Mouse (Mus musculus) heart, postnatal 4 days (tissue): ENCODE data around the gene Sdha. TPM values are rescaled to one million over a fixed set of nuclear protein-coding genes. Genes with fewer than 3 reads are reported as not detected.
A peak's percentile ranks its signal among the peaks of the same experiment; 100 is the strongest.

ENCODE experiments used
- DNase-seq: peaks from one replicate; pipeline ENCODE4 v3.0.0; 2021
- total RNA-seq, 2 experiments: library from RNA; stranded (reverse); gene quantifications; 2 replicates each; pipeline ENCODE4 v1.2.3; 2021

The Sdha gene
- total RNA-seq, 2 experiments from 2014 or later: 966 to 1,001 TPM

DNA sequence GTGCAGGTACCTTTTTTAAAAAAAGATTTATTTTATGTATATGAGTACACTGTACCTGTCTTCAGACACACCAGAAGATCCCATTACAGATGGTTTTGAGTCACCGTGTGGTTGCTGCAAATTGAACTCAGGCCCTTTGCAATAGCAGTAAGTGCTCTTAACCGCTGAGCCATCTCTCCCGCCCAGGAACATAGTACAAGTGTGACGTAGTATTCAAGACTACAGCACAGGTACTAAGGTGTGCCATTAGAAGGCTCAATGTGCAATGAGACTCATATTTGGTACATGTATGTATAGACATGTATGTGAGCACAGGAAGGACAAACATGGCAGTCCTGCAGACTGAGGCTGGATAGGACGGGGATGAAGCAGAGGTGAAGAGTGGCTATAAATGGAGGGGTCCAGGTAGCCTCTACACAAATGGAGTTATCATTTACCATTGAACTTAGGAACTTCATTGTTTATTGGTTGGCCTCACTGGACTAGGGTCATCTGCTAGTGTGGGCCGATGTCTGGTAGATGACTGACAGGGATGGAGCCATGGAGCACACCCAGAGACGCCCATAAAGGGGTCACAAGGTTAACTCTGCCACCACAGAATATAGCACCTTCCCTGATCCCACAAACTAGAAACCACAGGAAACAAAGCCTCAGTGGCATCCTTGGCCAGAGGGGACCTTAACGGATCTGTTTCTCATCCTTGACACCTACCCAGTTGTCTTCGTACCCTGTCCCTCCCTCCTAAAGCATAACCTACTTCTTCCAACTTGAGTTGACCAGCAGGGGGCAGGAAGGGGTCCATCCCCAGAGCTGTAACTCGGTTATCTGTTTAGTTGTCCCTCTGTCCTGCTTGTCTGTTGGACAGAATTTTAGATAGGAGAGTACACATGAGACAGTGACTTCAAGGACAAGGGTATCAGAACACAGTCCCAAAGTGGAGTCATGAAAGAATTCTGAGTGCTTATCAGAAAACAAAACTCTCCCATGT is 47.7 kb downstream of the Sdha start:
- no peak for DNase-seq

- DNase-seq: no peak
Observed at GRCm38 (mm10) chr13:74301607-74301984, 48.5 kb downstream of the Sdha start.

DNA sequence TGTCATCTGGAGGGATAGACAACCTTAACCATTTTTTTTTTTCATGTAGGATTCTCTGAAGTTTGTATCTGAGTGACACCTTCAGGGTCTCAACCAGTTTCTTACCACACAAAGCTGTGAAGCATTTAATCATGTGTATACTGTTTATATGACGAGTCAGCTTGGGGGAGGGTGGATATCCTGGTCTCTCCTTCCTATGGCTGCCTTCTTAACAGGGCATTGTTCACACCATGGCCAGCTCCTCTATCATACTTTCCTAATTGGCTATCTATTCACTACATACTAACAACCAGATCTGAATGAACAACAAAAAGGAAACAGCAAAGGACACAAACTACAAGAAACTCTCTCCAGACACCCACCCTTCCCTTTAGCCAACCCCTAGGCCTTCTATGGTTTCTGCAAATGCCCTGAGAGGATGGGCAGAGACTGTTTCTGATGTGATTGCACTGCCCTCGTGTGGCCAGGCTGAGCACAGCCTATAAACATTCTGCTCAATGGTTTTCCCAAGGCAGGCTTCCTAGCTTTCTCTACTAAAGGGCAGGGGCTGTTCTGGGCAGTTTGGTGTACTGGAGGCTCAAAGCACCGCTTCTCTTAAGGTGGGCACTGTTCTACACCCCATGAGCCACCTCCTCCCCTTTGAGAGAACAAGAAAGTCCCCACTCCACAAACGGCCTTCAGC is 49.0 kb downstream of the Sdha start:
- DNase-seq: peak; percentile 83

DNA sequence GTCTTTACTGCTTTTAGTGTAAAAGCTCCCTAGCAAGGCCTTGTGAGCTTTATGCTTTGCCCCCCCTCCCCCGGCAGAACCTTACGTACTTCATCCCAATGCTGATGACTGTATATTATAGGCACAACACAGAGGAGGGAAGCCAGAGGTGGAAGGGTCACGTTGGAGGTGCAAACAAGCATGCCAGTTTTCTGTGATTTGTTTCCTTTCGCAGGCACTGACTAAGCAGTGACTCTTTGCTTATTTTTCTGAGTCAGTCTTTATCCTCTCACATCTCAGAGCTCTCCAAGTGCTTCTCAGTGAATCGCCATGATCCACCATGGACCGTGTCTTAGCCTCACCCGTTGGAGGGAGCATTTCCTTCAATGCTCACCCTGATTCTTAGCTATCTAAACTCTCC is 53.7 kb downstream of the Sdha start:
- no peak for DNase-seq

- peak; percentile 72 for DNase-seq
Observed at GRCm38 (mm10) chr13:74292167-74292566, 57.9 kb downstream of the Sdha start, which contains the start of gene Ahrr. TSS of gene Ahrr (minus strand) at chr13:74292331.

- no peak for DNase-seq
Observed at GRCm38 (mm10) chr13:74289646-74290045, 60.4 kb downstream of the Sdha start.

- DNase-seq: no peak
Observed at GRCm38 (mm10) chr13:74282299-74282698, 67.8 kb downstream of the Sdha start.

- DNase-seq: no peak
Observed at GRCm38 (mm10) chr13:74275726-74276125, 74.4 kb downstream of the Sdha start.

Other genes with a start within 250 kb of the Sdha start
- 1 to 10 TPM; 1.4 to 1.5 TPM for gene Slc9a3, start 228.8 kb downstream of the Sdha start, total RNA-seq
- gene Exoc3, start 141.5 kb downstream of the Sdha start, total RNA-seq: 10 to 100 TPM; 55.6 to 57.1 TPM
- gene Ahrr, start 57.9 kb downstream of the Sdha start, total RNA-seq: 1 to 10 TPM; 1.6 to 1.8 TPM
- gene Pdcd6, start 32.7 kb downstream of the Sdha start, total RNA-seq: 10 to 100 TPM; 52.0 to 52.3 TPM
- gene Ccdc127, start within 50 bp of the Sdha start, total RNA-seq: 10 to 100 TPM; 42.1 to 42.3 TPM
- 10 to 100 TPM; 19.9 to 22.5 TPM for gene Lrrc14b, start 13.7 kb upstream of the Sdha start, total RNA-seq
- gene Zfp72, start 40.6 kb upstream of the Sdha start, total RNA-seq: 1 to 10 TPM; 2.0 to 2.5 TPM
- gene Ftl1-ps1, start 49.4 kb upstream of the Sdha start, total RNA-seq: 100 to 1,000 TPM; 317 to 366 TPM
- gene Zfp825, start 143.7 kb upstream of the Sdha start, total RNA-seq: 1 to 10 TPM; 5.7 to 6.7 TPM